Mouse (Mus musculus) cerebellum, adult 2 months (tissue): ENCODE measurements around the gene Cd9.

Source experiments
- CTCF ChIP-seq: fragments of 200-500 bp; IDR thresholded peaks from 2 replicates; pipeline ENCODE4 v1.5.1; 2011; ENCODE audit warnings: low read depth, mild to moderate bottlenecking, control low read depth, low read length, moderate library complexity, borderline replicate concordance; ENCODE audit not compliant: insufficient read depth
- POLR2A ChIP-seq: fragments of 200-500 bp; IDR thresholded peaks from 2 replicates; pipeline ENCODE4 v1.6.1; 2011; ENCODE audit warnings: low read length, control low read depth, borderline replicate concordance; ENCODE audit not compliant: insufficient read depth

GRCm38 (mm10) chr6:125445381-125445780 is 49.2 kb downstream of the Cd9 start:
- TF ChIP-seq CTCF (no peak), POLR2A (no peak)
